Comparison of ENCODE assay signal across 8 mouse cellular contexts in the genomic region with DNA sequence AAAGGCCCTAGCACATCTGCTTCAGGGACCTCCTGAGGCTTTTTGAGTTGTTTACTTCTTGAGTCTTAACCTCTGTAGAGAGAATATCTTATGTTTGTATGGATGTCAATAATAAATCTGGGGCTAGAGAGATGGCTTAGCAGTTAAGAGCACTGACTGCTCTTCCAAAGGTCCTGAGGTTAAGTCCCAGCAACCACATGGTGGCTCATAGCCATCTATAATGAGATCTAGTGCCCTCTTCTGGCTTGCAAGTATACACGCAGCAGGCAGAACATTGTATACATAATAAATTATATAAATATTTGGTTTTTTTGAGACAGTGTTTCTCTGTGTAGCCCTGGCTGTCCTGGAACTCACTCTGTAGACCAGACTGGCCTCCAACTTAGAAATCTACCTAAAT. TPM values are rescaled to one million over a fixed set of nuclear protein-coding genes. Genes with fewer than 3 reads are reported as not detected.
DNase-seq lines count a peak whose midpoint lies in the region; ATAC-seq and TF ChIP-seq lines count a peak whose summit lies in the region.
"Had no signal": no experiment of that assay in that cellular context is flagged by ENCODE, and none has a peak within 500 bp of the region (broad histone marks: within the 10 kb centered on the region; RNA-seq: fewer than 3 reads in every experiment).

No protein-coding gene starts in this region.

- 16% methylated on average over 1 of the region's 1 CpGs for WGBS in hindbrain, postnatal 0 days
- 5% methylated on average over 1 of the region's 1 CpGs for WGBS in hindbrain, embryonic 12.5 days
- WGBS in liver, embryonic 14.5 days (ENCODE audit: insufficient replicate concordance), result 3% methylated on average over 1 of the region's 1 CpGs

- no peak overlapping the region for H3K9ac ChIP-seq in hindbrain, postnatal 0 days (replicated peaks; ENCODE audit: low read length)
- H3K9ac ChIP-seq in hindbrain, embryonic 12.5 days, result no peak overlapping the region
- H3K9ac ChIP-seq in liver, embryonic 14.5 days (replicated peaks), result peak overlapping the region; percentile 52

- TF ChIP-seq EP300 in liver, embryonic 14.5 days (IDR thresholded peaks at IDR 0.05; ENCODE audit: low read depth), result peak; percentile 3; the same call in 1 of the 2 replicates

- no peak for ATAC-seq in hindbrain, postnatal 0 days
- ATAC-seq in hindbrain, embryonic 12.5 days (ENCODE audit: low FRiP score), result no peak
- no peak for ATAC-seq in liver, embryonic 14.5 days (ENCODE audit: insufficient read depth)

- H3K4me2 ChIP-seq in hindbrain, postnatal 0 days (ENCODE audit: low read depth, low read length), result no peak overlapping the region
- H3K4me2 ChIP-seq in hindbrain, embryonic 12.5 days (replicated peaks), result no peak overlapping the region
- peak overlapping the region; percentile 45 for H3K4me2 ChIP-seq in liver, embryonic 14.5 days (ENCODE audit: low read depth)

- no peaks in the 10 kb centered on the region for H3K36me3 ChIP-seq in hindbrain, postnatal 0 days (ENCODE audit: insufficient read depth, low read length)
- no peaks in the 10 kb centered on the region for H3K36me3 ChIP-seq in hindbrain, embryonic 12.5 days
- no peaks in the 10 kb centered on the region for H3K36me3 ChIP-seq in liver, embryonic 14.5 days (replicated peaks; ENCODE audit: control insufficient read depth, insufficient read depth, low read depth)

- peak; percentile 54 for TF ChIP-seq CTCF in hindbrain, postnatal 0 days (IDR thresholded peaks at IDR 0.05; ENCODE audit: low read depth)
- peak; percentile 78 for TF ChIP-seq CTCF in liver, embryonic 14.5 days (IDR thresholded peaks at IDR 0.05; ENCODE audit: low read depth)

- H3K9me3 ChIP-seq in hindbrain, postnatal 0 days (ENCODE audit: low read length), result no peaks in the 10 kb centered on the region
- H3K9me3 ChIP-seq in hindbrain, embryonic 12.5 days (replicated peaks), result no peaks in the 10 kb centered on the region
- H3K9me3 ChIP-seq in liver, embryonic 14.5 days (ENCODE audit: control insufficient read depth, low read length), result no peaks in the 10 kb centered on the region
- H3K9me3 ChIP-seq: megakaryocyte, embryonic 14.5 days had no signal

- H3K4me3 ChIP-seq in hindbrain, postnatal 0 days (ENCODE audit: low read length), result no peak overlapping the region
- H3K4me3 ChIP-seq in hindbrain, embryonic 12.5 days, result no peak overlapping the region
- H3K4me3 ChIP-seq in liver, embryonic 14.5 days (ENCODE audit: insufficient read depth in 1 of 2, low read depth in 2 of 2, low read length in 2 of 2), result no peak overlapping the region
- H3K4me3 ChIP-seq: megakaryocyte, embryonic 14.5 days had no signal

- H3K27me3 ChIP-seq in hindbrain, postnatal 0 days (ENCODE audit: insufficient read depth, low read length), result no peaks in the 10 kb centered on the region
- no peaks in the 10 kb centered on the region for H3K27me3 ChIP-seq in hindbrain, embryonic 12.5 days
- H3K27me3 ChIP-seq in liver, embryonic 14.5 days (ENCODE audit: control insufficient read depth, insufficient read depth, low read length), result no peaks in the 10 kb centered on the region
- H3K27me3 ChIP-seq: megakaryocyte, embryonic 14.5 days had no signal

- H3K4me1 ChIP-seq in hindbrain, postnatal 0 days (ENCODE audit: insufficient read depth, low read length), result no peaks in the 10 kb centered on the region
- H3K4me1 ChIP-seq in hindbrain, embryonic 12.5 days, result no peaks in the 10 kb centered on the region
- H3K4me1 ChIP-seq in liver, embryonic 14.5 days (replicated peaks; ENCODE audit: control insufficient read depth in 2 of 2, insufficient read depth in 2 of 2, low read length in 1 of 2), result peaks cover 45 to 57% of the 10 kb centered on the region in 2 experiments

- no peak overlapping the region for H3K27ac ChIP-seq in hindbrain, postnatal 0 days
- H3K27ac ChIP-seq in hindbrain, embryonic 12.5 days, result no peak overlapping the region
- H3K27ac ChIP-seq in liver, embryonic 14.5 days, result peak overlapping the region; percentile 100

- peak; percentile 35 for DNase-seq in hindbrain, postnatal 0 days (ENCODE audit: low spot score)
- peak; percentile 56 for DNase-seq in A20 (ENCODE audit: low read depth, low spot score)
- DNase-seq in ES-CJ7 (ENCODE audit: low read depth, low spot score), result peak; percentile 41
- DNase-seq in liver, embryonic 14.5 days (ENCODE audit: low read depth in 3 of 3, low spot score in 3 of 3), result peak in 2 of 3 experiments; percentile 44 to 52
- DNase-seq in spleen, postnatal 36 days (ENCODE audit: low spot score in 2 of 2), result no peak
- no peak for DNase-seq in layer of hippocampus, adult 18-20 months (ENCODE audit: low spot score in 2 of 2)

RNA-seq across cellular contexts. Expression of a gene that starts 8.5 kb away (rescaled TPM):
- 76.3 and 83.7 TPM in 2 replicates for total RNA-seq in hindbrain, postnatal 0 days (2014; rRNA removed)
- polyA plus RNA-seq in hindbrain, postnatal 0 days (2015; fragmentation: Nextera tagmentation; extraction: Ambion mirVana), result 48.8 and 52.7 TPM in 2 replicates
- 81.8 and 82.5 TPM in 2 replicates for polyA plus RNA-seq in hindbrain, embryonic 12.5 days (2016; fragmentation: Nextera tagmentation; extraction: Ambion mirVana)
- polyA plus RNA-seq in liver, embryonic 14.5 days (2012; rRNA removed), result 110 and 136 TPM in 2 replicates
- polyA plus RNA-seq in liver, embryonic 14.5 days (2014; fragmentation: Nextera tagmentation; extraction: Ambion mirVana), result 88.0 and 95.0 TPM in 2 replicates
- total RNA-seq in layer of hippocampus, adult 18-20 months (2021), result 10 to 100 TPM; 75.3 to 76.6 TPM

Comparison
In these comparisons a context has a peak if more than half of its experiments do, and no peak if none do; other contexts are left out.
1. DNase-seq: peak in hindbrain, postnatal 0 days (single experiment), A20 (single experiment), ES-CJ7 (single experiment) and liver, embryonic 14.5 days (2 of 3); none in spleen, postnatal 36 days (0 of 2) and layer of hippocampus, adult 18-20 months (0 of 2).